Mouse (Mus musculus): ENCODE data around the gene Gen1. TPM values are rescaled to one million over a fixed set of nuclear protein-coding genes. Genes with fewer than 3 reads are reported as not detected.

Gen1 gene
- 1.5 TPM for polyA plus RNA-seq (2017; shearing (Covaris generic))

DNA sequence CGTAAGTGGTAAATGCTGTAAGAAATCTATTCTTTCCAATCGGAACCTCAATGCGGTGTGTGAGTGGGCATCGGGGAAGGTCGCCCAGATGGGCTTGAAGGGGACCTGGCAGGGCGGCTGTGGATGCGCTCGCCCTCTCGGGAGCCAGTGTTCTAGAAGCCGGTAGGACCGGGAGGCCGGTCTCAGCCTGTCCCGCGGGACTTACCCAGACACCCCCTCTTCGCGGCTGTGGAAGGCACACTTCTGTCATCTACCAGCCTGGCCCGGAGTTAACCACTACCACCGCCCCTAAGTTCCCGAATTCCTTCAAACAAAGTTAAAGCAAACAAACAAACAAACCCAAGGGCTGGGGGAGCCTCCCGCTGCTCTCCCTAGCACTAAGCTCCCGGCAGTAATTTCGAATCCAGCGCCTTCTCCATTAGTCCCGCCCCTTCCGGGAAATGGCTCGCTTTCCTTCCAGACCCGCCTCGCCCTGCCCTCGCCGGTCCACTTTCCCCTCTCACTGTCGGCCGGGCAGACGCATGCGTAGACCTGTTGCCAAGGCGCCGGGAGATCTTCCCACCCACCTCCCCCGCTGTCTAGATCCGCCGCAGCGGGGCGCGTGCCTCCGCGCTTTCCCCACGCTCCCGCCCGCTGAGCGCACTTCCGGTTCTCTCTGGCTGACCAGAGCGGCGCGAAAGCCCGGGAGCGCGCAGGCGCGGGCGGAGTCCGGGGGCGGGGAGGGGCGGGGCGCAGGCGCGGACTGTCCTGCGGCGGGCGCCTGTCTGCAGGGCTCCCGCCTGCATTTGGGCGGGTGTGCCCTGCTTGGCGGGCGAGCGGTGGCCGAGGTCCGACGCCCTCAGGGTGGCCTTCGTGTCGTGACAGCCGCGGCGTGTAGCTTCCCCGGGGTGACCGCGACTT lies at the start of gene Gen1, which contains the start of gene Smc6:
Gene Gen1 (minus strand): TSS at position 420 of the 900 bp plus-strand sequence.
Gene Smc6 (plus strand): TSS at position 505 of the 900 bp plus-strand sequence.

DNA sequence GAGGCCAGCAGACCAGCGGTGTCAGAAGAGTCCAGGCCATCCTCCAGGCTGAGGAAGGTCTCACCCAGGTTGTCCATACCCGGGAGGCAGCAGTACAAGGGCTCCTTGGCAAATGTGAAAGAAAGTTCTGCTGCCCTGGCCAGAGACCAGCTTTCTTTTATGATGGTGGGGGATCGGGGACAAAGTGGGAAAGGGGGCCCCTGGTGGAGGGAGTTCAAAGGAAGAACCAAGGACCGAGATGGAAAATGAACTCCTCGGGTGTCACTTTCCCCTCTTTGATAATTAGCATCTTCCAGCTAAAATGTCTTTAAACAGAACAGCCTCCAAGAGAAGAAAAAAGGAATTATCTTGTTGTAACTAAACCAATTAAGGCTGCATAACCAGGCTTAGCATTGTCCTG lies 56.7 kb downstream of the Gen1 start, which contains the start of gene Msgn1:
Gene Msgn1 (minus strand): TSS at position 101 of the 400 bp plus-strand sequence.

Other genes starting within 250 kb of the Gen1 start
- not detected for gene Kcns3, start 114.7 kb downstream of the Gen1 start, polyA plus RNA-seq (2017; shearing (Covaris generic))
- gene Msgn1, start 56.8 kb downstream of the Gen1 start, polyA plus RNA-seq (2017; shearing (Covaris generic)), result 0.47 TPM
- 186 TPM for gene Smc6, start 85 bp upstream of the Gen1 start, polyA plus RNA-seq (2017; shearing (Covaris generic))
- not detected for gene Vsnl1, start 170.8 kb upstream of the Gen1 start, polyA plus RNA-seq (2017; shearing (Covaris generic))
- not detected for gene Rad51ap2, start 190.3 kb upstream of the Gen1 start, polyA plus RNA-seq (2017; shearing (Covaris generic))